Mouse (Mus musculus) heart, adult 8-10 months (tissue): Measurements from ENCODE around the gene Pkhd1. TPM values are rescaled to one million over a fixed set of nuclear protein-coding genes. Genes with fewer than 3 reads are reported as not detected.

Source experiments
- total RNA-seq, 4 experiments: library from RNA; stranded (reverse); gene quantifications; 2 replicates each; pipeline ENCODE4 v1.2.4; 2022

Pkhd1 gene
- total RNA-seq, 4 experiments from 2014 or later = not detected

Other genes with a start within 250 kb of the Pkhd1 start
- gene Il17a, start 112.8 kb upstream of the Pkhd1 start, total RNA-seq = not detected
- gene Il17f, start 172.6 kb upstream of the Pkhd1 start, total RNA-seq = not detected
- gene Mcm3, start 202.2 kb upstream of the Pkhd1 start, total RNA-seq = 1 to 10 TPM; 3.2 to 4.3 (median 3.9) TPM